Mouse (Mus musculus): ENCODE data around the gene Tacc3. TPM values are rescaled to one million over a fixed set of nuclear protein-coding genes. Genes with fewer than 3 reads are reported as not detected.

Gene Tacc3
- total and polyA plus RNA-seq, 2 experiments from 2014 or later = 30.0 to 39.0 TPM

GRCm38 (mm10) chr5:33716467-33716866 is 58.5 kb downstream of the Tacc3 start:
- no peak for DNase-seq (ENCODE audit: low spot score)
- WGBS = 84% methylated on average over 6 of the region's 6 CpGs
- Histone ChIP-seq H3K36me3 (ENCODE audit: insufficient read depth, low read length) (no peaks in the 10 kb centered on the region), H3K4me3 (ENCODE audit: low read length) (no peak overlapping the region), H3K9ac (replicated peaks; ENCODE audit: low read length) (no peak overlapping the region), H3K9me3 (ENCODE audit: low read length) (no peaks in the 10 kb centered on the region), H3K27ac (no peak overlapping the region), H3K4me1 (ENCODE audit: insufficient read depth, low read length) (no peaks in the 10 kb centered on the region), H3K27me3 (ENCODE audit: insufficient read depth, low read length) (no peaks in the 10 kb centered on the region), H3K4me2 (ENCODE audit: low read depth, low read length) (no peak overlapping the region)
- peak; percentile 40 for TF ChIP-seq CTCF (IDR thresholded peaks at IDR 0.05; ENCODE audit: low read depth)
- no peak for ATAC-seq

GRCm38 (mm10) chr5:33718460-33718859 is 60.5 kb downstream of the Tacc3 start:
- DNase-seq (ENCODE audit: low spot score) (no peak), ATAC-seq (no peak)
- H3K27ac ChIP-seq = no peak overlapping the region
- no peaks in the 10 kb centered on the region for H3K36me3 ChIP-seq (ENCODE audit: insufficient read depth, low read length)
- no peak overlapping the region for H3K9ac ChIP-seq (replicated peaks; ENCODE audit: low read length)
- H3K4me2 ChIP-seq (ENCODE audit: low read depth, low read length) = no peak overlapping the region
- 56% methylated on average over 5 of the region's 5 CpGs for WGBS
- 0 out of 2 replicates have a peak, but pooled peaks cover 10% of the 10 kb centered on the region for H3K4me1 ChIP-seq (ENCODE audit: insufficient read depth, low read length)
- no peak overlapping the region for H3K4me3 ChIP-seq (ENCODE audit: low read length)
- no peak for TF ChIP-seq CTCF (IDR thresholded peaks at IDR 0.05; ENCODE audit: low read depth)
- no peaks in the 10 kb centered on the region for H3K9me3 ChIP-seq (ENCODE audit: low read length)
- H3K27me3 ChIP-seq (ENCODE audit: insufficient read depth, low read length) = 0 out of 2 replicates have a peak, but pooled peaks cover 4% of the 10 kb centered on the region

- ATAC-seq = no peak
These were observed 63.0 kb downstream of the Tacc3 start for GRCm38 (mm10) chr5:33720852-33721490.

GRCm38 (mm10) chr5:33721541-33722265 is 63.8 kb downstream of the Tacc3 start, which contains the start of gene Fgfr3:
Gene Fgfr3 (plus strand): TSS chr5:33721674.
- H3K36me3 ChIP-seq (ENCODE audit: insufficient read depth, low read length) = no peaks in the 10 kb centered on the region
- DNase-seq (ENCODE audit: low spot score) (peak; percentile 76), ATAC-seq (peak; percentile 70)
- under 1% methylated on average over 62 of the region's 73 CpGs for WGBS
- H3K4me1 ChIP-seq (ENCODE audit: insufficient read depth, low read length) = 0 out of 2 replicates have a peak, but pooled peaks cover 10% of the 10 kb centered on the region
- peak within 1 kb of the TSS; percentile 70 for H3K9ac ChIP-seq (replicated peaks; ENCODE audit: low read length)
- H3K4me3 ChIP-seq (ENCODE audit: low read length) = peak within 1 kb of the TSS; percentile 62
- 0 out of 2 replicates have a peak, but pooled peaks have one; percentile 3 for TF ChIP-seq CTCF (IDR thresholded peaks at IDR 0.05; ENCODE audit: low read depth)
- no peaks in the 10 kb centered on the region for H3K9me3 ChIP-seq (ENCODE audit: low read length)
- H3K27me3 ChIP-seq (ENCODE audit: insufficient read depth, low read length) = peaks cover 19% of the 10 kb centered on the region; the same call in 1 of the 2 replicates
- H3K4me2 ChIP-seq (ENCODE audit: low read depth, low read length) = peak within 1 kb of the TSS; percentile 95
- peak within 1 kb of the TSS; percentile 74 for H3K27ac ChIP-seq

More at GRCm38 (mm10) chr5:33720852-33721490, 63.0 kb downstream of the Tacc3 start:
- no peak overlapping the region for H3K9ac ChIP-seq (replicated peaks; ENCODE audit: low read length)
- H3K36me3 ChIP-seq (ENCODE audit: insufficient read depth, low read length) = no peaks in the 10 kb centered on the region
- peak overlapping the region; percentile 62 for H3K4me3 ChIP-seq (ENCODE audit: low read length)
- peaks cover 19% of the 10 kb centered on the region; the same call in 1 of the 2 replicates for H3K27me3 ChIP-seq (ENCODE audit: insufficient read depth, low read length)
- H3K4me1 ChIP-seq (ENCODE audit: insufficient read depth, low read length) = 0 out of 2 replicates have a peak, but pooled peaks cover 10% of the 10 kb centered on the region
- no peak overlapping the region for H3K27ac ChIP-seq
- peak overlapping the region; percentile 95 for H3K4me2 ChIP-seq (ENCODE audit: low read depth, low read length)
- no peak for TF ChIP-seq CTCF (IDR thresholded peaks at IDR 0.05; ENCODE audit: low read depth)
- H3K9me3 ChIP-seq (ENCODE audit: low read length) = no peaks in the 10 kb centered on the region
- no peak for DNase-seq (ENCODE audit: low spot score)
- 13% methylated on average over 8 of the region's 8 CpGs for WGBS

- Histone ChIP-seq H3K4me3 (ENCODE audit: low read length) (peak overlapping the region; percentile 62), H3K27me3 (ENCODE audit: insufficient read depth, low read length) (peaks cover 19% of the 10 kb centered on the region; the same call in 1 of the 2 replicates), H3K4me2 (ENCODE audit: low read depth, low read length) (peak overlapping the region; percentile 95), H3K4me1 (ENCODE audit: insufficient read depth, low read length) (0 out of 2 replicates have a peak, but pooled peaks cover 10% of the 10 kb centered on the region), H3K9me3 (ENCODE audit: low read length) (no peaks in the 10 kb centered on the region), H3K36me3 (ENCODE audit: insufficient read depth, low read length) (no peaks in the 10 kb centered on the region), H3K27ac (peak overlapping the region; percentile 74), H3K9ac (replicated peaks; ENCODE audit: low read length) (peak overlapping the region; percentile 70)
- TF ChIP-seq CTCF (IDR thresholded peaks at IDR 0.05; ENCODE audit: low read depth) = peak; percentile 32
- ATAC-seq (no peak), DNase-seq (ENCODE audit: low spot score) (no peak)
- WGBS = under 1% methylated on average over 53 of the region's 53 CpGs
These were observed 64.5 kb downstream of the Tacc3 start for GRCm38 (mm10) chr5:33722266-33723018.

- H3K27ac ChIP-seq = peak overlapping the region; percentile 74
- peak overlapping the region; percentile 70 for H3K9ac ChIP-seq (replicated peaks; ENCODE audit: low read length)
- ATAC-seq (0 out of 2 replicates have a peak, but pooled peaks have one; percentile 8), DNase-seq (ENCODE audit: low spot score) (peak; percentile 35)
- WGBS = under 1% methylated on average over 60 of the region's 61 CpGs
- peak overlapping the region; percentile 95 for H3K4me2 ChIP-seq (ENCODE audit: low read depth, low read length)
- peak overlapping the region; percentile 62 for H3K4me3 ChIP-seq (ENCODE audit: low read length)
- H3K27me3 ChIP-seq (ENCODE audit: insufficient read depth, low read length) = peaks cover 19% of the 10 kb centered on the region; the same call in 1 of the 2 replicates
- no peaks in the 10 kb centered on the region for H3K36me3 ChIP-seq (ENCODE audit: insufficient read depth, low read length)
- no peak for TF ChIP-seq CTCF (IDR thresholded peaks at IDR 0.05; ENCODE audit: low read depth)
- 0 out of 2 replicates have a peak, but pooled peaks cover 10% of the 10 kb centered on the region for H3K4me1 ChIP-seq (ENCODE audit: insufficient read depth, low read length)
- no peaks in the 10 kb centered on the region for H3K9me3 ChIP-seq (ENCODE audit: low read length)
These were observed 65.2 kb downstream of the Tacc3 start for GRCm38 (mm10) chr5:33723019-33723640.
